Mouse (Mus musculus) natural killer cell, adult 2 months (primary cell): ENCODE results near the gene Cln5.

Source experiments
- DNase-seq, 2 experiments: peaks; one replicate each; pipeline ENCODE4 v3.0.0; 2022; ENCODE audit warnings: low spot score in 2 of 2

The Cln5 gene

DNA sequence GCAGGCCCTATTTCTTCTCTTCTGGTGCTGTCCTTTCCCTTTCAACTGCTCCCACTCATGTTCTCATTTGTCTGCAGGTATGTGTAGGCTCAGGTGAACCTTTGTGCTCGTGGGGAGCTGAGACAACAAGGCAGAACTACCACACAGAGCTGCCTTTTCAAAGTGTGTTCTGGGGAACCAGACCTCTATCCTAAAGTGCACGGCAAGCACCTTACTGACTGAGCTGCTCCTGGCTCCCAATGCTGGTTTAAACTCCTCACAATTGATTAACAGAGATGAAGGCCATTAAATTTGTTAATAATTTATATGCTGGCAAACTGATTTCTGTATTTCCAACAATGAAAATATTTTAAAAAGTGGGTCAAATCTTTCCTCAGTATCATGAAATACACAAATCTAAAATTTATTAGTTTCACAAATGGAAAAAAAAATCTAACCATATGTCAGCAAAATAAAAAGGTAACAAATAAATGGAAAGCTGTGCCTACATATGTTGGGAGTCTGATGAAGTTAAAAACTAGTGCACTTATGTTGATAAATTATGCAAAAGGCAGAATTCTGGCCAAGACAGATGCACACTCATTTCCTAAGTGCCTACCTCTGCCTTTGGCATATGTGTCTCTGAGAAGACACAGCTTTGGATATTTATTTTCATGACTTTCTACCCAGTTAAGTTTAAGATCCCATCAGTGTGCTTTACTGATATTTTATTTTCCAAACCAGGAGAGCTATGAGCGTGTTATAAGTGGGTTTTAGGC lies 42.8 kb downstream of the Cln5 start:
- DNase-seq: no peak

DNA sequence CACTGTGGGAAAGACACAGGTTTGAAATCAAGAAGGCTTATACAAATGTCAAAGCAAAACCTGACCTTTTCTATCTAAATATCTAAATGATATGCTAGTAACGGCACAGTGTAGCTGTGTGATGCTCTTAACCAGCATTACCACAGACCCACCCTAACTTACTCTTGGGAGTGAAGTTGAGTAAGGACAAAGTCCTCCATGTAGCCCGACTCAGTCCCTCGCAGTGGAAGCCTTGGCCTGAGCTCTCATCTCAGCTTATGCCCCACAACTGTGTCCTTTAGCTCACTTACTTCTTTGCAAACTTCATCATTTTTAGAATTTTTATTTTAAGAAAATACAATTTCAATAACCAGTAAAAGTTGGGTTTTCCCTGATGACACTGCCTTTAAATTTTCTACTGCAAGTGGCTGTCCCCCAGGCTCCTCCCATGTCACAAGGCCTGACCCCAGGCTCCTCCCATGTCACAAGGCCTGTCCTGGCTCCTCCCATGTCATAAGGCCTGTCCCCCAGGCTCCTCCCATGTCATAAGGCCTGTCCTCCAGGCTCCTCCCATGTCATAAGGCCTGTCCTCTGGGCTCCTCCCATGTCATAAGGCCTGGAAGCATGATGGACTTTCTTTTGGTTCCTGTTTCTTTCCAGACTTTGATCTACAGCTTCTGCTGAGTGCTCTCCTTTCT lies 45.1 kb downstream of the Cln5 start:
- DNase-seq: peak; percentile 24 to 38

DNA sequence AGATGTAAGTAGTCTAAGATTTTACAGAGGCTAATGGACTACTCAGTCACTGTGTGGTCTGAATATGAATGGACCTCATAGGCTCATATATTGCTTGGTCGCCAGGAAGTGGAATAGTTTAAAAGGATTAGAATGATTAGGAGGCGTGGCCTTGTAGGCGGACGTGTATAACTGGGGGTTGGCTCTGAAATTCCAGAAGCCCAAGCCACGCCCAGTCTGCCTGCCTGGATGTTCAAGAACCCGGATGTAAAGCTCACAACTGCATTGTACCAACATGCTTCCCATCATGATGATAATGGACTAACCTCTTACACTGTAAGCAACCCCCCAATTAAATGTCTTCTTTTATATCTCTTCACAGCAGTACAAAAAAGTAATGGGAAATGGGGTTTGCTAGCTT lies 55.7 kb downstream of the Cln5 start:
- no peak for DNase-seq
